Mouse (Mus musculus) bone marrow macrophage, adult 2 months (primary cell): ENCODE data around the gene Siva1.

Experiments used
- CTCF ChIP-seq: IDR thresholded peaks from 2 replicates; pipeline ENCODE4 v1.5.1; 2012; ENCODE audit warnings: low read depth, mild to moderate bottlenecking, low read length, moderate library complexity
- POLR2A ChIP-seq: IDR thresholded peaks from 2 replicates; pipeline ENCODE4 v1.6.1; 2012; ENCODE audit warnings: mild to moderate bottlenecking, low read depth, low read length, borderline replicate concordance

GRCm38 (mm10) chr12:112617898-112618380, 26.5 kb upstream of the Siva1 start:
- TF ChIP-seq CTCF (peak; percentile 34; the same call in 1 of the 2 replicates), POLR2A (no peak)
